10 mouse cellular contexts compared by ENCODE assay signal in genomic region chr6:54902547-54902946, GRCm38 (mm10).
"Had no signal": no experiment of that assay in that cellular context is flagged by ENCODE, and none has a peak within 500 bp of the region (broad histone marks: within the 10 kb centered on the region; RNA-seq: fewer than 3 reads in every experiment).

No protein-coding gene starts in this region.

- H3K4me3 ChIP-seq: limb, embryonic 13.5 days; midbrain, embryonic 13.5 days; neural tube, embryonic 13.5 days had no signal

- H3K27ac ChIP-seq: limb, embryonic 13.5 days; liver, embryonic 14.5 days; midbrain, embryonic 13.5 days; neural tube, embryonic 13.5 days had no signal

- ATAC-seq: midbrain, embryonic 13.5 days had no signal

- H3K4me2 ChIP-seq: limb, embryonic 13.5 days; midbrain, embryonic 13.5 days; neural tube, embryonic 13.5 days had no signal

- H3K27me3 ChIP-seq: limb, embryonic 13.5 days; midbrain, embryonic 13.5 days; neural tube, embryonic 13.5 days had no signal

- DNase-seq: kidney, adult 8-10 months; kidney, postnatal 25 days; left cerebral cortex, postnatal 4 days; lung, adult 18-20 months; right cerebral cortex, postnatal 14 days; thymus, postnatal 25 days had no signal

- H3K9me3 ChIP-seq: limb, embryonic 13.5 days; midbrain, embryonic 13.5 days; neural tube, embryonic 13.5 days had no signal

- H3K4me1 ChIP-seq: limb, embryonic 13.5 days; midbrain, embryonic 13.5 days had no signal

- H3K9ac ChIP-seq: limb, embryonic 13.5 days; liver, embryonic 14.5 days; midbrain, embryonic 13.5 days; neural tube, embryonic 13.5 days had no signal

- H3K36me3 ChIP-seq: limb, embryonic 13.5 days; midbrain, embryonic 13.5 days; neural tube, embryonic 13.5 days had no signal
